Mouse (Mus musculus) Patski (cell line): ENCODE data around the gene Rassf6. TPM values are rescaled to one million over a fixed set of nuclear protein-coding genes. Genes with fewer than 3 reads are reported as not detected.
"Not testable (repeated sequence)": the region's sequence is repeated elsewhere in the genome, so short reads cannot be mapped to it uniquely, and the experiment has no call there.

Experiments
- ATAC-seq: fragments of 100-300 bp; one replicate; pipeline ENCODE4 v1.8.0; 2021
- CTCF ChIA-PET: fragments of 350-600 bp; sonication (Branson Sonifier 250); formaldehyde crosslinking; loops from one replicate; lab custom pipeline; 2022; ENCODE audit warnings: inconsistent platforms; lab: Charles Lee
- POLR2A ChIA-PET: fragments of 350-600 bp; sonication (Branson Sonifier 250); formaldehyde crosslinking; loops from one replicate; lab custom pipeline; 2022; ENCODE audit warnings: antibody characterized with exemption, inconsistent platforms; lab: Charles Lee
- DNase-seq: peaks from one replicate; pipeline ENCODE4 v3.0.0-alpha.2; 2011; ENCODE audit warnings: low read depth, low spot score
- H3K27me3 ChIP-seq: fragments of 371-371 bp; one replicate; pipeline ENCODE4 v1.5.1; 2021
- CTCF ChIP-seq: fragments of 100-300 bp; IDR thresholded peaks from one replicate; pipeline ENCODE4 v1.5.1; 2021
- in situ Hi-C: fragments of 300-500 bp; cut with MboI; formaldehyde crosslinking; loops from 3 replicates; pipeline ENCODE4 v1.11.1; 2018; ENCODE audit warnings: low pct_unique_long_range_greater_than_20kb, mixed read lengths
- polyA plus RNA-seq: library from polyadenylated mRNA; unstranded; gene quantifications from one replicate; pipeline ENCODE4 v1.2.3, GENCODE M21; 2021

The Rassf6 gene
- polyA plus RNA-seq, 1 experiment from 2014 or later: 3.9 TPM

GRCm38 (mm10) chr5:90628530-90628929 is 11.9 kb downstream of the Rassf6 start:
- ATAC-seq (no peak), DNase-seq (no peak)
- no peak for TF ChIP-seq CTCF
- in situ Hi-C loops: no loop called here
- POLR2A ChIA-PET: no interaction called here
- no peaks in the 10 kb centered on the region for H3K27me3 ChIP-seq
- CTCF ChIA-PET: interaction anchor here (1.2 to 1.7 kb wide), 5 partner anchors 9 to 240 kb away, joined by 3 to 6 read pairs (median 4); no protein-coding TSS in a partner anchor

GRCm38 (mm10) chr5:90628011-90628410 is 12.4 kb downstream of the Rassf6 start:
- ATAC-seq (no peak), DNase-seq (no peak)
- in situ Hi-C loops: no loop called here
- TF ChIP-seq CTCF: no peak
- no peaks in the 10 kb centered on the region for H3K27me3 ChIP-seq
- POLR2A ChIA-PET: no interaction called here
- CTCF ChIA-PET: interaction anchor here (0.6 to 1.7 kb wide), 5 partner anchors 9 to 316 kb away, joined by 3 to 6 read pairs (median 4); no protein-coding TSS in a partner anchor

GRCm38 (mm10) chr5:90627423-90627822 is 13.0 kb downstream of the Rassf6 start:
- H3K27me3 ChIP-seq: no peaks in the 10 kb centered on the region
- ChIA-PET CTCF (interaction anchor here (0.6 to 1.7 kb wide), 2 partner anchors 17 to 317 kb away, joined by 3 to 6 read pairs; no protein-coding TSS in a partner anchor), POLR2A (no interaction called here)
- in situ Hi-C loops: no loop called here
- DNase-seq: no peak
- TF ChIP-seq CTCF: no peak
- ATAC-seq: no peak

- in situ Hi-C loops: no loop called here
- no peak for DNase-seq
- CTCF ChIA-PET: interaction anchor here (1.1 to 1.6 kb wide), 3 partner anchors 15 to 37 kb away, joined by 3 to 5 read pairs (median 4); no protein-coding TSS in a partner anchor
- TF ChIP-seq CTCF: no peak
- no peaks in the 10 kb centered on the region for H3K27me3 ChIP-seq
- peak; percentile 57 for ATAC-seq
- POLR2A ChIA-PET: interaction anchor here (1.7 kb wide), 1 partner anchor 13 kb away, joined by 3 read pairs; no protein-coding TSS in a partner anchor
Observed at GRCm38 (mm10) chr5:90624708-90625425, 15.6 kb downstream of the Rassf6 start.

GRCm38 (mm10) chr5:90623209-90623608 is 17.2 kb downstream of the Rassf6 start:
- ATAC-seq (no peak), DNase-seq (no peak)
- no peak for TF ChIP-seq CTCF
- in situ Hi-C loops: no loop called here
- no peaks in the 10 kb centered on the region for H3K27me3 ChIP-seq
- ChIA-PET POLR2A (no interaction called here), CTCF (interaction anchor here (1.5 kb wide), 1 partner anchor 30 kb away, joined by 4 read pairs; no protein-coding TSS in a partner anchor)

- in situ Hi-C loops: no loop called here
- ATAC-seq (no peak), DNase-seq (no peak)
- no peak for TF ChIP-seq CTCF
- H3K27me3 ChIP-seq: no peaks in the 10 kb centered on the region
- ChIA-PET POLR2A (interaction anchor here (0.9 kb wide), 1 partner anchor 8 kb away, joined by 3 read pairs; no protein-coding TSS in a partner anchor), CTCF (interaction anchor here (0.8 to 1.2 kb wide), 3 partner anchors 15 to 31 kb away, joined by 3 to 4 read pairs (median 3); no protein-coding TSS in a partner anchor)
Observed at GRCm38 (mm10) chr5:90621726-90622125, 18.7 kb downstream of the Rassf6 start.

- in situ Hi-C loops: no loop called here
- H3K27me3 ChIP-seq: no peaks in the 10 kb centered on the region
- DNase-seq (no peak), ATAC-seq (no peak)
- ChIA-PET POLR2A (interaction anchor here (0.9 kb wide), 1 partner anchor 9 kb away, joined by 3 read pairs; no protein-coding TSS in a partner anchor), CTCF (interaction anchor here (0.8 to 1.9 kb wide), 4 partner anchors 15 to 31 kb away, joined by 3 to 7 read pairs (median 4); no protein-coding TSS in a partner anchor)
- TF ChIP-seq CTCF: no peak
Observed at GRCm38 (mm10) chr5:90621316-90621715, 19.1 kb downstream of the Rassf6 start.

DNA sequence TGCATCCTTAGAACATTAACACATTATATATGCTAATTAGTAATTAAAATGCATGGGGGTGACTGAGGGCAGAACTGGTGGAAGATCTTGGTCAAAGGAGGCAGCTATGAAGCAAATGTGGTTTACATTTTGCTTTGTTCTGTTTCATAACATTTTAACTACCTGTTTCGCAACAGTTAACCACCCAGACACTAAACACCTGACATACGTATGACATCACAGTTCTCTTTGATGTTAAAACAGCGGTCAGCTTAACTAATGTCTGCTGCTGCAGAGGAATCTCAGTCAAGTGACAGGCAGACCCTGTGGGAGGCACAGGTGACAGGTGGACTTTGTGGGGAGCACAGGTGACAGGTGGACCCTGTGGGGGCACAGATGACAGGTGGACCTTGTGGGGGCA is 22.6 kb downstream of the Rassf6 start:
- in situ Hi-C loops: no loop called here
- ATAC-seq: no peak
- no peak for TF ChIP-seq CTCF
- POLR2A ChIA-PET: no interaction called here
- no peak for DNase-seq
- no peaks in the 10 kb centered on the region for H3K27me3 ChIP-seq
- CTCF ChIA-PET: interaction anchor here (1.8 kb wide), 1 partner anchor 17 kb away, joined by 5 read pairs; no protein-coding TSS in a partner anchor

GRCm38 (mm10) chr5:90612751-90613150 is 27.7 kb downstream of the Rassf6 start:
- POLR2A ChIA-PET: interaction anchor here (1.2 kb wide), 1 partner anchor 12 kb away, joined by 3 read pairs; no protein-coding TSS in a partner anchor
- in situ Hi-C loops, ATAC-seq, CTCF ChIA-PET, DNase-seq, H3K27me3 ChIP-seq: not testable (repeated sequence)

- TF ChIP-seq CTCF: peak; percentile 35
- ChIA-PET POLR2A (interaction anchor here (1.2 kb wide), 1 partner anchor 12 kb away, joined by 3 read pairs; no protein-coding TSS in a partner anchor), CTCF (interaction anchor here (1.8 kb wide), 1 partner anchor 11 kb away, joined by 7 read pairs; no protein-coding TSS in a partner anchor)
- no peak for DNase-seq
- peak; percentile 83 for ATAC-seq
- no peaks in the 10 kb centered on the region for H3K27me3 ChIP-seq
- in situ Hi-C loops: no loop called here
Observed at GRCm38 (mm10) chr5:90611996-90612611, 28.4 kb downstream of the Rassf6 start.
